Mouse (Mus musculus): Measurements from ENCODE around the gene Spem2.
"Not testable (repeated sequence)": the region's sequence is repeated elsewhere in the genome, so short reads cannot be mapped to it uniquely, and the experiment has no call there.

Spem2 gene

DNA sequence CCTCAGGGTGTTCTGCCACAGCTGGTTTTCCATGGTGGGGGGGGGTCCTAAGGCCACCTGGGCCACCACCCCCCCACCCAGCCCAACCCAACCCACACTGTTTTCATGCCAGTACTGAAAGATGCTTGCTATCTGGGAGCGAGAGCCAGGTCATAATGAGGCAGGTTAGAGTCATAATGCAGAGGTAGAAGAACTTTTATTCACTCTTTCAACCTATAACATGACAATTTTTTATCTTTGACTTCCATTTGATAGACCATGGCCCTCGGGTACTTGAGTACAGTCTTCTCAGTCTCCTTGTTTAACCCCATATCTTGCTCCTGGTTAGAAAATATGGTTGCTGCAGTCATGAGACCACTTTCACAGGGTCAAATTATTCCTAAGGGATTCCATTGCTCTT lies at the start of gene Spem2:
Spem2 (minus strand) TSS at position 101 of the 400 bp plus-strand sequence.
- in situ Hi-C loops (cut with MboI, MseI) = no loop called here

DNA sequence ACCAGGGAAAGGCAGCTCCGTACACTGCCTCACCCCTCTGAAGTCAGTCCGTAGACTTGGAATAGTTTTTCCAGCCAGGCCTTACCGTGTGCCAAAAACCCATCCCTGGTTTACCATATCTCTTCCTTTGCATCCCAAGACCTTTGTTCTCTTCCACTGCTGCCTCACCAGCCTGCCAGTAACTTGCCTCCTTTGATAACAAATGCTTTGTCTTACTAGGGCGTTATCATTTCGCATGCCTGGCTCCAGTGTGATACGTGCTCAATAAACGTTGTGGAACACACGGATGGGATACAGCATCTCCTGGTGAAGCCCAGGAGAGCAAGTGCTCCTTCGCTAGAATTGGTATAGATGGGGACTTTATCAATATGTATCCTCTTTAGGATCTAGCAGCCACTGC lies 49.1 kb upstream of the Spem2 start:
- in situ Hi-C loops (cut with MboI, MseI) = no loop called here

DNA sequence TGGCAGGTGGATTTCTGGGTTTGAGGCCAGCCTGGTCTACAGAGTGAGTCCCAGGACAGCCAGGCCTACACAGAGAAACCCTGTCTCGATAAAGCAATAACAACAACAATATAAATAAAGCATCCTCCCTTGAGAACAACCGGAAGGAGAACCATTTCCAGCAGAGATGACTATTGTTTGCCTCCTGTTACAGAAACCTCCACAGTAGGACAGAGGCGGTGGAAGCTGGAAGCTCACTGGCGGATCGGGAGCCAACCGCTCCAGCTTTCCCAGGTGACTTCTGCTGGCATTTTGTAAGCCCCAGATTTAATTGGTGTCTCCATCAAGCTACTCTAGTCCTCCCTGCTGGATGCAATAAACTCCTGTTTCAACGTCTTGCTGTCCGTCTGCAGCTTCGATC lies 47.3 kb upstream of the Spem2 start:
- in situ Hi-C loops (cut with MboI, MseI) = no loop called here

DNA sequence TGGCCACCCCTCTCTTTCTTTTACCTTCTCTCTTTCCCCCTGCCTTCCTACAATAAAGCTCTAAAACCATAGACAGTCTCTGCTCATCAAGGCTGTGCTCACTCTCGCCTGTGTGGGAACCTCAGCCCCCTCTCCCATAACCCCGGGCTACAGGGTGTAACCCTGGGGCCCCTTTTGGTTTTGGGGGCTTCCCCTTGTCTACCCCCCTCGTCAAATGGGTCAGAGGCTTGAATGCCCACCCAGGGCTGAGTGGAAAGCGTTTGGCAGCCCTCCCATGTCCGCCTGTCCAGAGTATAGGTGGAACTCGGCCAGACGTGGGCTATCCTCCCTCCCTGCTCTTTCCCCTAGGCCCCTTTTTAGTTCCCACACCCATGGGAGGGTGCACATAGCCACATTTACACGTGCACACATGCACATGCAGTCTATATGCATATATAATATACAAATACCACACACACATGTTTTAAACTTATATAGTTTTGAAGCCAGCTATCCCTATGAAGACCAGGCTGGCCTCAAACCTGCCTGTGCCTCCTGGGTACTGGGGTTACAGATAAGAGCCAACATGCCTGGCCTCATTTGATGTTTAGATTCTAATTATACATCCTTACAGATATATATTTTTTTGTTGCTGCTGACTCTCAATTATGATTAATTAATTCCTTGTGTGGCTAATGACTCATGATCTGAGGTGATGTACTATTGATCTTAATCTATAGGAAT lies 46.0 kb upstream of the Spem2 start:
- in situ Hi-C loops (cut with MboI, MseI) = no loop called here

DNA sequence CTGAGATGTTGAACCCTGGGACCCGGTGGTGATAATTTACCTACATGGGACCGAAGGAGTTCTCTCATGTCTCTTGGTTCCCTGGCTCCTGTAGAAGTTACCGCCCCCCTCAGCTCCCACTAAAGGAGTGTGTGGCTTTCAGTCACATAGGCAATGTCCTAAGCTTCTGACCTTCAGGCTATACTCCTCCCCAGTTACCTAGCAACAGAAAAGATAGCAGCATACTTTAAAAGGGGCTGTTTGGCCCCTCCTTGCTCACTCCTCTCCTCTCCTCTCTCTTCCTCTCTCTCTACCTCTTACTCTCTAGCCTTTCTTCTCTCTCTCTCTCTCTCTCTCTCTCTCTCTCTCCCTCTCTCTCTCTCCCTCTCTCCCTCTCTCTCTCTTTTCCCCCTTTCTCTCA lies 45.5 kb upstream of the Spem2 start:
- in situ Hi-C loops (cut with MboI, MseI) = not testable (repeated sequence)

DNA sequence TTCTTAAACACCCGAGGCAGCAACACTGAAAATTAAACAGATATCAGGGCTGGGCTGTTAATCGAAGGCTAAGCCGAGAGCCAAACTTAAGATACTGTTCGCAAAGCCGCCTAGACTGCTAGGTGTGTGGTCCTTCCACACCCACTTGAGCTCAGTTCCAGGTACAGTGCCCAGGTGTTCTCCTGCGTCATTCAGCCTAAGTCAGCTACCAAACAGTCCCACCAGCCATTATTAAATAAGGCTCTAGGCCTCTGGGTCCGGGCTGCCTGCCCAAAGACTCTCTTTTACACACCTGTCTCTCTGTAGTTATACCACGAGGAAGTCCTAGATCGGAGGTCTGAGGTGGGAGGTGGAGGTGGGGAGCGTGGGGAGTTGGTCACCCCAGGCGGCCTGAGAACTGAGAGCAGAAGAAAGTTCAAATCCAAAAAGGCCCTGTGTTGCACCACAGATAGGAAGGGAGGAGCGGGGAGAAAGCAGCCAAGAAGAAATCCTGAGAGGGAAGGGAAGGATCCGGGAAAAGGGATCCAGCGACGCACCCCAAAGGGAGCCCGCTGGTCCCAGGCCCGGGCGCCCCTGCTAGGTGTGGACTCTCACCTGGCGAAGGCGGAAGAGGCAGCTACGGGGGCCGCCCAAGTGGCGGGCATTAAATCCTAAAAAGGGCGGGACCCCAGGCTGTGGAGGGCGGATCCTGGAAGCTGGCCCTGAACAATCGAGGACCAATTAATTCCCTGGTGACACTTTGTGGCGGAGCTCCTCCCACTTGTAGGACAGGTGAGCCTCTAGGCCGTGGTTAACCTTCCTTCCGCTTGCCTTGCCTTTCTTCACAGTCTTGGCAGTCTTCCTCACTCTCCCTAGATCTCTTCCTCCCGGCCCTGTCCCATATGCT lies 40.1 kb upstream of the Spem2 start, which contains the start of gene Tnk1:
Tnk1 (minus strand) TSS at position 618 of the 886 bp plus-strand sequence.
- in situ Hi-C loops (cut with MboI, MseI) = no loop called here

DNA sequence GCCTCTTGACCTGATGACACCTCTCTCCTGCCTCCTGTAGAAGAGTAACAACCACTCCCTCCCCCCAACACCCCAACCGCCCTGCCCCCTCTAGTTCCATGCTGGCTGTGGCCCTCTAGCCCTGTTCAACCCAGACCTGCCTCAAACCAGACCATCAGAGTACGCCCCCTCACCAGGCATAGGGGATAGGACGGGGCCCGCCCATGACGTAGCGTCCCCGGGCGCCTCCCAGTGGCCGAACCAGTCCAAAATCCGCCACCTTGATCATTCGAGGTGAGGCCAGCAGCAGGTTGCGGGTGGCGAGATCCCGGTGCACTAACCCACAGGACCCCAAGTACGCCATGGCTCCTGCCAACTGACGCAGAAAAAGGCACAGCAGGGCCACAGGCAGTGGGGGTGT lies 37.1 kb upstream of the Spem2 start:
- in situ Hi-C loops (cut with MboI, MseI) = no loop called here

DNA sequence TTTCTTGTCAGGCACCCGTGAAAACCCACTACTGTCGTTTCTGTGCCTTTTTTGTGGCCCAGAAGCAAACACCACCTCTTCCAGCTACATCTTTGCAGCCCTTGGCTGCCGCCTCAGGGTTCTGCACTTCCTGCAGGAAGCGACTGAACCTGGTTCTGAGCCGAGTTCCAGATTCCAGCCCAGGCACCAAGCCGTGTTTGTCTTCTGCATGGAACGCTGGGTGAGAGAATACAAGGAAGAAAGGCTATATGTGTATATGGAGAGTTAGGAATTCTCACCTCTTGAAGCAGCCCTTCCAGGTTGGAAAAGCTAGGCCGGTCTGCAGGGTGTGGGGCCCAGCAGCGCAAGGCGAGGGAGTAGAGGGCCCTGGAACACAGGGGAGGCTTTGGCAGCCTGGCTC lies 36.4 kb upstream of the Spem2 start:
- in situ Hi-C loops (cut with MboI, MseI) = no loop called here

DNA sequence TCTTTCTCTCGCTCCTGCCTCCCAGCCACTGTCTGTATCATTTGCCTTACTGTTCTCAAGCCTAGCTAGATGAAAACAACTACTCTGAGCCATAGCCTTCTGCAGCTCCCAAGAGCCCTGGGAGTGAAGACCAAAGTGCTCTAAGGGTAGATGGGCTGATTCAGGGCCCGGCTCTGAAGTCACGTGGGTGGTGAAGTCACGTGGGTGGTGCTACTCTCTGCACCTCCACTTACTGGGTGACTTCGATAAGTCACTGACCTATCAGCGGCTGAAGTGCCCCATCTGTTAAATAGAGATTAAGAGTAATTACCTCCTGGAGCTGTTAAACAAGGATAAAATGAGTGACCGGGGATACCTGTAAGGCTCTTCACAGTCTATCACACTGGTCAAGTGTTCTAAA lies 35.7 kb upstream of the Spem2 start:
- in situ Hi-C loops (cut with MboI, MseI) = no loop called here

DNA sequence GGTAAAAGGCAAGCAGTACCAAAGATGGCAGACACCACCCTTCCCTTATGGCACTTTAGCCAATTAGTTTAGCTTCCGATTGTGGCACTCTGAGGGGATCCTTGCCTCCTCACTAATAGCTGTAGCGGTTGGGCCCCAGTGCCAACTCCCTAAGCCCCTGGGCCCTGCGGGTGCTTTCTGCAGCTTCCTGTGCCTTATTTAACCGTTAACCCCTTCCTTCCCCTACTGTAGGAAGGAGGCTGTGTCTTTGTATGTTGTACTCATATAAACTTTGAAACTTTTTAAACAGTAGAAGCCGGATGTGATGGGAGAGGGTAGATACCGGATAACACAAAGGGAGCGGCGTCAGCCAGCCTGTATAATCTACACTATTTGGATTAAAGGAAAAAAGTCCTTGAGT lies 32.5 kb upstream of the Spem2 start:
- in situ Hi-C loops (cut with MboI, MseI) = no loop called here

DNA sequence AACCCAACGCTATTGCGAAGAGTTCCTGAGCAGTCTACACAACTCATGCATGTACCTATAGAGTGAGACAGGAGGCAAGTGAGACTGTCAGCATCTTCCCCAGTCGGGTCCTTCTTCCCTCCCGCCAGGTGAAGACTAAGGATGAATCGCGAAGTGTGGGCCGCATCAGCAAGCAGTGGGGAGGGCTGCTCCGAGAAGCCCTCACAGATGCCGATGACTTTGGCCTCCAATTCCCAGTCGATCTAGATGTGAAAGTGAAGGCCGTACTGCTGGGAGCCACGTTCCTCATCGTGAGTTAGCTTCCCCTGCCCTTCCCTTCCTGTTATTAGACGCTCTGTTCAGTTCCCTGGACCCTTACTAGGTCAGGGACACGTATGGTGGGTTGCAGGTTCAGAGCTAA lies 31.6 kb upstream of the Spem2 start:
- in situ Hi-C loops (cut with MboI, MseI) = no loop called here

DNA sequence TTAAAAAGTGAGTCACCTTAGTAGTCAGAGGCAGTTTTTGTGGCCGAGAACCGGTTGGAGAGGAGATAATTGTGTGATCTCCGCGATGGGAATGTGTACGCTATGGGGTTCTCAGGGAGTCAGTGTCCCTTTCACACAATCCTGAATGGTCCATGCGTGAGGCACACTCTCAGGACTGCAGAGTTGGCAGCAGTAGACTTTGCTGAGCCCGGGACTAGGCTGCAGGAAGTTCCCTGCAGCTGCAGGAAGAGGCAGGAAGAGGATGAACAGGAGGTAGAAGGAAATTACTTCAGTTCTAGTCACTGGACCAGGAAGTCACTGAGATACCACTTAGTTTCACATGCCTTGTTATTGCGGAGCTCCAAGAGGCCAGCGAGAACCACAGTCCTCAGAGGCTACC lies 30.9 kb upstream of the Spem2 start:
- in situ Hi-C loops (cut with MboI, MseI) = no loop called here

DNA sequence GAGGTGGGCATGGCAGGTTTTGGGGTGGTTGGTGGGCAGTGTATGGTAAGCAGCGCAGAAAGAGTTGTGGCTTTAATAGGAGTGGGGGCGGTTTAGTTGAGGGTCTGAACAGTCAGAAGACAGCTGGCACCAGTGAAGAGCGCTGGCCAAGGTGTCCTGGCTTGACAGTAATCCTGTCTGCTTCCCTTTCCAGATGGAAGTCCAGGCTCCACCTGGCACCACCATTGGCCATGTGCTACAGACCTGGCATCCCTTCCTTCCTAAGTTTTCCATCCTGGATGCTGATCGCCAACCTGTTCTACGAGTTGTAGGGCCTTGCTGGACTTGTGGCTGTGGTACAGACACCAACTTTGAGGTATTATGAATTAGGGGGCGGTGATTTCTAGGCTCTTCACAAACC lies 29.8 kb upstream of the Spem2 start:
- in situ Hi-C loops (cut with MboI, MseI) = no loop called here

DNA sequence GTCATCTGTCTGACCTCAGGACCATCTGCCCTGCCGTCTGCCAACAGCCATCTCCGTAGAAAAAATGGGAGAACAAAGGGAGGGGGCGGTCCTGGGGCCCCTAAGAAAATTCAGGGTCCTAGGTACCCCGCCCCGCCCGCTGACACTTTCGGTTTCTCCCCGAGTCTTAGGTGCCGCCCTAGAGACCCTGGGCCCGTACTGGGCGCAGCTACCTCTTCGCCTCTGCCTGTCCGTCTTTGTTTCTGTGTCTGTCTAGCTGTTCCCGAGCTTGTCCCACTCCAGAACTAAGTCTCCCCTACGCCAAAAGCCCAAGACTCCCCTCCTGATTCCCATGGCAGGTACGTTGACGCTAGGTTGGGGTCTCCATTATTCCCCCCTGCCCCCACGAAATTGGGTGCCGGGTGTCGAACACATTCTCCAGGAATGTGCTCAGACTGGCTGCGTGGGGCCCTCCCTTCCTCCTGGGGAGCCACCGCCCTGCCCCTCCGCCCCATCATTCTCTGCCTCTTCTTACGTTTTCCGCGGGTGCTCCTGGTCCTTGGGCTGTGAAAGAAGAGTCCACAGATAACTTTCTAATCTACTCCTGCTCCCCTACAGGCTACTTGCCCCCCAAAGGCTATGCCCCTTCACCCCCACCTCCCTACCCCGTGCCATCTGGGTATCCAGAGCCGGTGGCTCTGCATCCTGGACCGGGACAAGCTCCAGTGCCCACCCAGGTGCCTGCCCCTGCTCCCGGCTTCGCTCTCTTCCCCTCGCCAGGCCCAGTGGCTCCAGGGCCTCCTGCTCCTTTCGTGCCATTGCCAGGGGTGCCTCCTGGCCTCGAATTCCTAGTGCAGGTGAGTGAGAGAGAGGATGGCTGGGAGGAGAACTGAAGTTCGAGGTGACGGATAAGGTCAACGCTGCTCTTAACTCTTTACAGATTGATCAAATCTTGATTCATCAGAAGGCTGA lies 28.7 kb upstream of the Spem2 start:
- in situ Hi-C loops (cut with MboI, MseI) = no loop called here

DNA sequence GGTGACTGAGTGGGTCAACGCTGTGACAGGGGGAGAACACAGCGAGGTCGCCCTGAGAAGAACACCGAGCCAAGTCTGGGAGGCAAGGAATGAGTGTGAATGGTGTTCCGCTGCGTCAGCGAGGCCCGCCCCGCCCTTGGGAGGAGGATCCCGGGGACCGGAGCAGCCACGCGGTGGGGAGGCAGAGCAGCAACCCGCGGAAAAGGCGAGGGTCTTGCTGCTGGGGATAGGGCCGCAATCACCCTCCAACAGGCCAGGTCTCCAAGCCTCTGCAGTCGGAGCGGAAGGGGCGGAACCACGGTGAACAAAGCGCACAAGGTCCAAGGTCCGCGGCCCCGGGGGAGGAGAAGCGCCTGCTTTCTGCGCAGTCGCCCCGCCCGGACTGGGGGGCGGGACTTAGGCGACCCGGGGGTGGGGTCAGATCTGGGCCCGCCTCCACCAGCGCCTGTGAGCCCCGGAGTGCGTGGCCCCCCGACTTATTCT lies 28.0 kb upstream of the Spem2 start, which contains the start of gene Plscr3:
Plscr3 (plus strand) TSS at position 179 of the 483 bp plus-strand sequence.
- in situ Hi-C loops (cut with MboI, MseI) = no loop called here

DNA sequence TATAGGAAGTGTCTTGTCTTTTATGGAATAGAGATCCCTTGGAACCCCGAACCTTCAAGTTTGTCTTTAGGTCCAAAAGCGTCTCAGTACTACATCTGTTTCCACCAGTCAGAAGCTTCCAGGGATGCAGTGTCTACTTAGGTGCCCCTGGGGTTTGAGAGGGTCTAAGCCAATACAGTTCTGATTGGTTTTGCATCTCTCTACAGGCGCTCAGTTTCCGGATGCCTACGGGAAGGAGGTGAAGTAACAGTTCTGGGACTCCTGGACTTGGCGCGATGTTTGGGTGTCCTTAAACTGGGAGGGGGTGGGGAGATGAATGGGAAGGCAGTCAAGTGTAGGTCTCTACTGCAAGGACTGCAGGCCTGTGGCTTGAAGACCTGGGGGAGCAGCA lies 20.4 kb upstream of the Spem2 start:
- in situ Hi-C loops (cut with MboI, MseI) = no loop called here

DNA sequence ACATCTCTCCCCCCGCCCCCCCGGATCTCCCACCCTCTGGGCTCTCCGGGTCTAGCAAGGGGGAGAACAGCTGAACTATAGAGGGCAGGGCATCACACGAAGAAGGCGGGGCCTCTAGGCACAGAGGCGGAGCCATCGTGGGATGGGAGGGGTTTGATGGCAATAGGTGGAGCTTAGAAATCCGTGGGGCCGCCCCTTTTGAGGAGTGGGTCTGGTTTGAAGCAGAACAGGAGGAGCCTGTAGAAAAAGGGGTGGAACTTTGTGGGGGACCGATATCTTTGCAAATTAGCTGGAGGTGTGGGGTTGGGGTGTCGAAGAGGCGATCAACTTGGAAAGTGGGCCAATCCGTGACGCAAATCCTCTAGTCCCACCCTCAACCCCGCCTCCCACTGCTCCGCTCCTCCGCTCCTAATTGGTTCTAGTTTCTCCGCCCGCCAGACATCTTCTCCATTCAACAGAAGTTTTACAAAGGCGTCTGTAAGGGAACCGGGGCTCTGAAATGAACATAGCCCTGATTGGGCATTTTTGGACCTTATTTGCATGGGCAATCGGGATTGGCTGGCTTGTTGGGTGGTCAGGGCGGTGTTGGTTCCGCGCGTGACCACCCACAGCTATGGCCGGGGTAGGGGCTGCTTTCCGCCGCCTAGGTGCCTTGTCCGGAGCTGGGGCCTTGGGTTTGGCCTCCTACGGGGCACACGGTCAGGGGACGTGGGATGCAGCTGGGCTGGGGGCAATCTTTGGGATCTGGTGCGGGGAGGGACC lies 19.9 kb upstream of the Spem2 start, which contains the start of gene Tmem256:
Tmem256 (plus strand) TSS at position 563 of the 762 bp plus-strand sequence.
- in situ Hi-C loops (cut with MboI, MseI) = no loop called here

DNA sequence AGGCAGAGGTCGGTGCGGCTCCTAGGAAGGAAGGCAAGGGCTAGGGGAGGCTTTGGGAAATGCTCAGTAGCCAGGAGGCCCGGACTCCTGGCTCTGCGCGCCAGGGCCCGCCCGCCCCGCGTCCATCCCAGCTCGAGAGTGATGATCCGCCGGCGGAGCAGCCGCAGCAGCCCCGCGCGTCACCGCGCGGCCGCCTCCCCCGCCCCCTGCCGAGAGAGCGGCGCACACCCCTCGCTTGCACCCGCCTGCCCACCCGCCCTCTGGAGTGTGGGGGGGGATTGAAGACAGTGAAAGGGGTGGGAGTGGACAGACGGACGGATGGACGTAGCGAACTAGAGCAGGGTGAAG lies 19.3 kb upstream of the Spem2 start, which contains the start of gene Nlgn2:
Nlgn2 (minus strand) TSS at position 181 of the 348 bp plus-strand sequence.
- in situ Hi-C loops (cut with MboI, MseI) = no loop called here

DNA sequence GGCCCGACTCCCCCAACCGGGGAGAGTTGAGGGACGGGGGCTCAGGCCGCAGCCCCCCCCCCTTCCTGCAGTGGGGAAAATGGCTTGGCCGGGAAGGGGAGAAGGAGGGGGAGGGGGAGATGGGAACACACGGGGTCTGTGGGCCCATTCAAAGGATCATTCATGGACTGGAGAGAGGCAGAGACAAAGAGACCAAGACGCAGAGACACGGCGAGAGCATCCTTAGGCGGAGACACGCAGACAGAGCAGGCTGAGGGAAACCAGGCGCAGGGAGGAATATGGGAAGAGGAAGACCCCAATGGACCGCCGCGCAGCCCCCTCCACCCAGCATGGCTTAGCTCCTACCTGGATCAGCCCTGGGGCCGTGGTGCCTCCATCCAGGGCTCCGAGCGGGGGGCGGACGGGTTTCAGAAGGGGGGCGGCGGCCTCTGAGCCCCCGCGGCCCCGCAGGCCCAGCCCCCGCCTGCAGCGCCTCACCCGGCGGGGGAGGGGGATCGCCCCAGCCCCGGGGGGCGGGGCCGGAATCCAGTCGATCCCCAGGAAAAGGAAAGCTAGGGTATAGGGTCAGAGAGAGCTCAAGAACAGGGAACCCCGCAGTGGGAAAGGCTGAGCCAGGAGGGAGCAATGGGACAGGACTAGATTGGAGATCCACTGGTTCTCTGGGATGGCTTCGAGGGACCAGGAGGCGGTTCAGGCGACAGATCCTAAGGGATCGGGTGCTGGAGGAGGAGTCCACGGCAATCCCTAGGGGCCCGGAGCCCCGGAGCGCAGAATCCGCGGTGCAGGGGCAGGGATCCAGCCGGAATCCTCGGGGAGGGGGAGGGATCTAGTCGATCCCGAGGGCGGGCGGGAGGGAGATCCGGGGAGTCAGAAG lies 18.7 kb upstream of the Spem2 start:
- in situ Hi-C loops (cut with MboI, MseI) = no loop called here

DNA sequence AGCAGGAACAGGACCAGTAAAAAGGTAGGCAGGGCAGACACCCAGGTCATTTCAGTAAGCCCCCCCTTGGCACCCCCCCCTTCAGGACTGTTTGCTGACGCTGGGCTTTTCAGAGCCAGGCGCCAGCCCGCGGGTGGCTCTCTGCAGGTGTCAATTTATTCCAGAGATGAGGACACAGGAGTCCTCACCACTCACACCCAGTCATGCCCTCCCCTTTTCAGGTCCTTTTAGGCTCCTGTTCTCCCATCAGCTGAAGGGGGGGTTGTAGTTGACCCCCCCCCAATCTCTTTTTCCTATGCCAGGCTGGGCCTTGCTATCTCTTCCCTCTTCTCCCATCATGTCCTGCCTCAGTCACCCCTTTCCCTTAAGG lies 17.7 kb upstream of the Spem2 start:
- in situ Hi-C loops (cut with MboI, MseI) = no loop called here
